7 mouse cellular contexts compared by ENCODE assay signal in the genomic region with DNA sequence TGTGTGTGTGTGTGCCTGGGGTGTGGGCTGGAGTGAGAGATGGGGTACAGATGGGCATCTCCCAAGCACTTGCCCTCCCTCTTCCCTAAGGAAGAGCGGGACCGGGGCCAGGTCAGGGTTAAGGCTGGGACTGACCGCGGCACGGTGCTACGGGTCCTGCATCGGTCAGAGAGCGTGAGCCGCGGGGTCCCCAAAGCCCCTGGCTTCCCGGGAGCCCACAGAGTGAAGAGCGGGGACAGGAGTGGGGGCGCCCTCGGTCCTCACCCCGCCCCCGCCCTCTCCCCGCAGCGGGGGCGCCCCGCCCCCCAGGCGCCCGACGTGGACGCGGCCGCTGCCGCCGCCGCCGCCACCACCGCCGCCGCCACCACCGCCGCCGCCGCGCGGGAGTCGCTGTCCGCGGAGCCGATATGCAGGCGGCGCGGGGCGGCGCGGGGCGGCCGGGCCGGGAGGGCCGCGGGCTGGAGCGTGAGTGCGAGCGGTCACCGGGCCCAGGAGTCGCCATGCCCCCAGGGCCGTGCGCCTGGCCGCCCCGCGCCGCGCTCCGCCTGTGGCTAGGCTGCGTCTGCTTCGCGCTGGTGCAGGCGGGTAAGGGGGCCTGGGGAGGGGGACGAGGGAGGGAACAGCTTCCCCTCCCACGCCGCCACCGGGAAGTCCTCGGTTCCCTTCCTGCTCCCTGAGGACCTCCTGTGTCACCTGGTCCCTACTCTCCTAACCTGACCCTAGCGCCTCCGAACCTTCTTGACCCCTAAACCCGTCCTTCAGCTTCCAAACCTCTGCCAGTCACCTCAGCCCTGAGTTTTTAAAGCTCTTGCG. TPM values are rescaled to one million over a fixed set of nuclear protein-coding genes. Genes with fewer than 3 reads are reported as not detected.
DNase-seq lines count a peak whose midpoint lies in the region; ATAC-seq and TF ChIP-seq lines count a peak whose summit lies in the region.

A gene (plus strand): TSS at position 421 of the 813 bp plus-strand sequence.

- H3K4me3 ChIP-seq in testis, adult 2 months (ENCODE audit: control insufficient read depth, low read depth, low read length): peak within 1 kb of the TSS; percentile 52
- H3K4me3 ChIP-seq in embryonic facial prominence, embryonic 13.5 days: peak within 1 kb of the TSS; percentile 61
- H3K4me3 ChIP-seq in heart, embryonic 16.5 days (ENCODE audit: low read length): peak within 1 kb of the TSS; percentile 58
- H3K4me3 ChIP-seq in neural tube, embryonic 14.5 days (ENCODE audit: low read depth, low read length): peak within 1 kb of the TSS; percentile 62

- ATAC-seq in embryonic facial prominence, embryonic 13.5 days (ENCODE audit: insufficient number of reproducible peaks, insufficient read depth, low FRiP score, low TSS enrichment, low read depth): no peak
- ATAC-seq in heart, embryonic 16.5 days (replicated peaks; ENCODE audit: extremely low read depth, insufficient read depth, low FRiP score): 0 out of 2 replicates have a peak, but pooled peaks have one; percentile 24
- ATAC-seq in neural tube, embryonic 14.5 days (ENCODE audit: low read depth): peak; percentile 55

- H3K27ac ChIP-seq in testis, adult 2 months (ENCODE audit: control insufficient read depth, insufficient read depth, low read depth, low read length): 0 out of 2 replicates have a peak within 1 kb of the TSS, but pooled peaks have one; percentile 23
- H3K27ac ChIP-seq in embryonic facial prominence, embryonic 13.5 days: no peak within 1 kb of the TSS
- 0 out of 2 replicates have a peak within 1 kb of the TSS, but pooled peaks have one; percentile 17 for H3K27ac ChIP-seq in heart, embryonic 16.5 days (ENCODE audit: low read length)
- no peak within 1 kb of the TSS; the same call in 1 of the 2 replicates for H3K27ac ChIP-seq in neural tube, embryonic 14.5 days (ENCODE audit: low read depth, low read length)

- TF ChIP-seq POLR2A in testis, adult 2 months (IDR thresholded peaks at IDR 0.05; ENCODE audit: control insufficient read depth, low read depth, low read length): no peak

- WGBS in embryonic facial prominence, embryonic 13.5 days: 2% methylated on average over 12 of the region's 80 CpGs
- WGBS in heart, embryonic 16.5 days: 2% methylated on average over 27 of the region's 80 CpGs
- under 1% methylated on average over 41 of the region's 80 CpGs for WGBS in neural tube, embryonic 14.5 days

- no peak for DNase-seq in testis, postnatal 14 days (ENCODE audit: low spot score)
- no peak for DNase-seq in left cerebral cortex, postnatal 25 days (ENCODE audit: low spot score in 2 of 2)
- no peak for DNase-seq in c-Kit-positive CD71-positive TER-119-positive erythroid progenitor cells, embryonic 14.5 days (ENCODE audit: low spot score)

- H3K4me2 ChIP-seq in embryonic facial prominence, embryonic 13.5 days: peak within 1 kb of the TSS; percentile 96
- H3K4me2 ChIP-seq in heart, embryonic 16.5 days (ENCODE audit: low read depth, low read length): peak within 1 kb of the TSS; percentile 74
- peak within 1 kb of the TSS; percentile 83 for H3K4me2 ChIP-seq in neural tube, embryonic 14.5 days (ENCODE audit: low read depth, low read length)

- peaks cover 8% of the 10 kb centered on the region for H3K4me1 ChIP-seq in testis, adult 2 months (ENCODE audit: control insufficient read depth, insufficient read depth, low read length)
- H3K4me1 ChIP-seq in embryonic facial prominence, embryonic 13.5 days: peaks cover 35% of the 10 kb centered on the region
- peaks cover 30% of the 10 kb centered on the region for H3K4me1 ChIP-seq in heart, embryonic 16.5 days (ENCODE audit: control insufficient read depth, insufficient read depth, low read length)
- peaks cover 5% of the 10 kb centered on the region; the same call in 1 of the 2 replicates for H3K4me1 ChIP-seq in neural tube, embryonic 14.5 days (ENCODE audit: control insufficient read depth, insufficient read depth, low read length)

- H3K9me3 ChIP-seq in embryonic facial prominence, embryonic 13.5 days: no peaks in the 10 kb centered on the region
- no peaks in the 10 kb centered on the region for H3K9me3 ChIP-seq in heart, embryonic 16.5 days (replicated peaks; ENCODE audit: control insufficient read depth, low read length)
- H3K9me3 ChIP-seq in neural tube, embryonic 14.5 days (ENCODE audit: control insufficient read depth, low read length): no peaks in the 10 kb centered on the region

- H3K9ac ChIP-seq in embryonic facial prominence, embryonic 13.5 days: peak within 1 kb of the TSS; percentile 77
- peak within 1 kb of the TSS; percentile 79 for H3K9ac ChIP-seq in heart, embryonic 16.5 days (ENCODE audit: low read length)
- H3K9ac ChIP-seq in neural tube, embryonic 14.5 days (replicated peaks; ENCODE audit: low read depth, low read length): peak within 1 kb of the TSS; percentile 85

- intact Hi-C loops in left cerebral cortex, postnatal 25 days (cut with DNase I): loop anchor here (10.0 kb wide), 2 partner anchors 138 to 318 kb away; no protein-coding TSS in a partner anchor

- no peaks in the 10 kb centered on the region for H3K27me3 ChIP-seq in testis, adult 2 months (ENCODE audit: control insufficient read depth, insufficient read depth, low read length)
- peaks cover 40% of the 10 kb centered on the region for H3K27me3 ChIP-seq in embryonic facial prominence, embryonic 13.5 days
- peaks cover 16% of the 10 kb centered on the region for H3K27me3 ChIP-seq in heart, embryonic 16.5 days (ENCODE audit: control insufficient read depth, insufficient read depth, low read length)
- H3K27me3 ChIP-seq in neural tube, embryonic 14.5 days (ENCODE audit: control insufficient read depth, insufficient read depth, low read length): no peaks in the 10 kb centered on the region

- no peak for TF ChIP-seq CTCF in testis, adult 2 months (IDR thresholded peaks at IDR 0.05; ENCODE audit: control insufficient read depth, insufficient read depth, insufficient replicate concordance, low read depth, low read length)

- no peaks in the 10 kb centered on the region for H3K36me3 ChIP-seq in testis, adult 2 months (ENCODE audit: control insufficient read depth, insufficient read depth, low read length)
- H3K36me3 ChIP-seq in embryonic facial prominence, embryonic 13.5 days: no peaks in the 10 kb centered on the region
- H3K36me3 ChIP-seq in heart, embryonic 16.5 days (ENCODE audit: control insufficient read depth, insufficient read depth): no peaks in the 10 kb centered on the region
- no peaks in the 10 kb centered on the region for H3K36me3 ChIP-seq in neural tube, embryonic 14.5 days (ENCODE audit: control insufficient read depth, insufficient read depth, low read length)

RNA-seq across cellular contexts. Expression of the gene that starts here (rescaled TPM):
- 9.1 and 11.0 TPM in 2 replicates for polyA plus RNA-seq in testis, adult 2 months (2012; rRNA removed)
- 4.7 and 4.8 TPM in 2 replicates for polyA plus RNA-seq in embryonic facial prominence, embryonic 13.5 days (2015; fragmentation: Nextera tagmentation; extraction: Ambion mirVana)
- polyA plus RNA-seq in heart, embryonic 16.5 days (2015; fragmentation: Nextera tagmentation; extraction: Ambion mirVana): 9.2 and 10.9 TPM in 2 replicates
- 10 to 100 TPM; 56.2 to 63.4 TPM for total RNA-seq in left cerebral cortex, postnatal 25 days (2021)
- polyA plus RNA-seq in neural tube, embryonic 14.5 days (2014; fragmentation: Nextera tagmentation; extraction: Ambion mirVana): 27.4 and 32.4 TPM in 2 replicates

Comparison
In these comparisons a context has a peak if more than half of its experiments do, and no peak if none do; other contexts are left out.
1. H3K27ac ChIP-seq: peak in testis, adult 2 months (single experiment) and heart, embryonic 16.5 days (single experiment); none in embryonic facial prominence, embryonic 13.5 days (single experiment) and neural tube, embryonic 14.5 days (single experiment).
2. Peak in every context shown above with its lines, with median percentiles within 50 percentile points of each other: H3K4me3 ChIP-seq, H3K4me2 ChIP-seq and H3K9ac ChIP-seq.